Mouse (Mus musculus): ENCODE data around the gene Tpm1. TPM values are rescaled to one million over a fixed set of nuclear protein-coding genes. Genes with fewer than 3 reads are reported as not detected.

Gene Tpm1
- polyA plus RNA-seq, 1 experiment: 1,516 TPM

DNA sequence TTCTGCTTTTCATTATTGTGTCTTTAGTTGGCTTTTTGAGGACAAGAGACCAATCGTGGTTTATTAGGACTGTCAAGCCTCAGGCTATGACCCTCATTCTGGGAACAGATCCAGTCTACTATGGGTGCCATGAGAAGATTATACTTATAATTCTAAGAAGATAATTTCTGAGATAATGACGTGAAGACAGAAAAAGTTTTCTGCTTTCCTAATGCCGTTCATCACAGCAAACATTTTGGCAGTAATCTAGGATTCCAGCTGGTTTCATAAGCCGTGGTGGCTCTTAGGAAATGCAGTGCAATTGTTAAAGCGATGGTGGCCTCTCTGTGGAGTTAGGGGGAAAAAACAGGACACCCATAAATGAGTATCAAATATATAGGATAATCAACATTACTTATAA, 40.0 kb upstream of the Tpm1 start:
- no peaks in the 10 kb centered on the region for H3K36me3 ChIP-seq (ENCODE audit: control insufficient read depth, insufficient read depth, low read length, poor library complexity, severe bottlenecking)
- H3K9ac ChIP-seq (ENCODE audit: low read depth, poor library complexity, severe bottlenecking): no peak overlapping the region
- no peaks in the 10 kb centered on the region for H3K9me3 ChIP-seq (replicated peaks; ENCODE audit: control insufficient read depth, insufficient read depth, low read length, poor library complexity, severe bottlenecking)
- no peaks in the 10 kb centered on the region for H3K27me3 ChIP-seq (ENCODE audit: control insufficient read depth, insufficient read depth, low read length, poor library complexity, severe bottlenecking)
- H3K4me1 ChIP-seq (ENCODE audit: control insufficient read depth, insufficient read depth, low read length): no peaks in the 10 kb centered on the region
- H3K4me3 ChIP-seq (ENCODE audit: low read depth, low read length): no peak overlapping the region
- no peak for TF ChIP-seq EP300 (IDR thresholded peaks at IDR 0.05; ENCODE audit: insufficient read depth, low read depth, low read length)
- TF ChIP-seq POLR2A (IDR thresholded peaks at IDR 0.05; ENCODE audit: insufficient read depth, low read length): no peak
- no peak for TF ChIP-seq CTCF (IDR thresholded peaks at IDR 0.05; ENCODE audit: low read depth, low read length)
- H3K27ac ChIP-seq (ENCODE audit: insufficient read depth, low read length): no peak overlapping the region

- Histone ChIP-seq H3K27me3 (ENCODE audit: control insufficient read depth, insufficient read depth, low read length, poor library complexity, severe bottlenecking) (no peaks in the 10 kb centered on the region), H3K9me3 (replicated peaks; ENCODE audit: control insufficient read depth, insufficient read depth, low read length, poor library complexity, severe bottlenecking) (no peaks in the 10 kb centered on the region), H3K4me3 (ENCODE audit: low read depth, low read length) (no peak overlapping the region), H3K9ac (ENCODE audit: low read depth, poor library complexity, severe bottlenecking) (no peak overlapping the region), H3K27ac (ENCODE audit: insufficient read depth, low read length) (no peak overlapping the region), H3K4me1 (ENCODE audit: control insufficient read depth, insufficient read depth, low read length) (peaks cover 2% of the 10 kb centered on the region), H3K36me3 (ENCODE audit: control insufficient read depth, insufficient read depth, low read length, poor library complexity, severe bottlenecking) (no peaks in the 10 kb centered on the region)
- TF ChIP-seq EP300 (IDR thresholded peaks at IDR 0.05; ENCODE audit: insufficient read depth, low read depth, low read length): no peak
- TF ChIP-seq POLR2A (IDR thresholded peaks at IDR 0.05; ENCODE audit: insufficient read depth, low read length): no peak
- TF ChIP-seq CTCF (IDR thresholded peaks at IDR 0.05; ENCODE audit: low read depth, low read length): no peak
These were observed 34.6 kb upstream of the Tpm1 start for GRCm38 (mm10) chr9:67083801-67084200.

- no peaks in the 10 kb centered on the region for H3K27me3 ChIP-seq (ENCODE audit: control insufficient read depth, insufficient read depth, low read length, poor library complexity, severe bottlenecking)
- peaks cover 4% of the 10 kb centered on the region for H3K4me1 ChIP-seq (ENCODE audit: control insufficient read depth, insufficient read depth, low read length)
- TF ChIP-seq EP300 (IDR thresholded peaks at IDR 0.05; ENCODE audit: insufficient read depth, low read depth, low read length) (no peak), POLR2A (IDR thresholded peaks at IDR 0.05; ENCODE audit: insufficient read depth, low read length) (no peak)
- H3K9ac ChIP-seq (ENCODE audit: low read depth, poor library complexity, severe bottlenecking): no peak overlapping the region
- no peak overlapping the region for H3K4me3 ChIP-seq (ENCODE audit: low read depth, low read length)
- no peaks in the 10 kb centered on the region for H3K36me3 ChIP-seq (ENCODE audit: control insufficient read depth, insufficient read depth, low read length, poor library complexity, severe bottlenecking)
- no peak overlapping the region for H3K27ac ChIP-seq (ENCODE audit: insufficient read depth, low read length)
- H3K9me3 ChIP-seq (replicated peaks; ENCODE audit: control insufficient read depth, insufficient read depth, low read length, poor library complexity, severe bottlenecking): no peaks in the 10 kb centered on the region
These were observed 32.5 kb upstream of the Tpm1 start for GRCm38 (mm10) chr9:67081688-67082087.

DNA sequence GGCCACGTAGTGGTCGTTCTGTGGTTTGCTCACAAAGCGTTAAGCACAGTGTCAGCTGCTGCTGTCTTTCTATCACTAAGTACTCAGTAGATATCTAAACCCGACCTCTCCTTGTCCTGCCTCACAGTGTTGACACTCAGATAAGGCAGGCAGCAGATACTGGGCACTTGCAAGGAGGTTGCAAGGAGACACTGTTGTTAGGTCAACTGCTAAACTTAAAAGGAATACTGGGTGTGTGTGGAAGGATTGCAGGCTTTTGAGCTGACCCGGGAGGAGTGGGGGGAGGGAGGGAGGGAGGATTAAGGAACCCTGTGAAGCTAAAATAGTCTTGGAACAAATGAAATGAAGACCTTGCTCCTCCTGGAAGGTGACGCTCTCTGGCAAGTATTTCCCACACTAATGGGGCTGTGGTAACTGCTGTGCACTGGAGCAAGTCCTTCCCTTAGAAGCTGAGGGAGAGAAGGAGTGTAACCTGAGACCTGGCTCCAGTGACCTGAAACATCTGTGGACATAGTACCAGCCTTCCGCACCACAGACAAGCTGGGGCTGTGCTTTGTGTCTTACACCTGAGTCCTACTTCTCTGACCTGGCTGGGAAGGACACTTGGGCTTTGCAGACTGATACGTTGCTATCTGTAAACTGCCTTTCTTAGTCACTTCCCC, 28.6 kb upstream of the Tpm1 start:
- Histone ChIP-seq H3K27ac (ENCODE audit: insufficient read depth, low read length) (no peak overlapping the region), H3K4me1 (ENCODE audit: control insufficient read depth, insufficient read depth, low read length) (peaks cover 1% of the 10 kb centered on the region), H3K27me3 (ENCODE audit: control insufficient read depth, insufficient read depth, low read length, poor library complexity, severe bottlenecking) (no peaks in the 10 kb centered on the region), H3K4me3 (ENCODE audit: low read depth, low read length) (no peak overlapping the region), H3K9ac (ENCODE audit: low read depth, poor library complexity, severe bottlenecking) (no peak overlapping the region), H3K9me3 (replicated peaks; ENCODE audit: control insufficient read depth, insufficient read depth, low read length, poor library complexity, severe bottlenecking) (no peaks in the 10 kb centered on the region), H3K36me3 (ENCODE audit: control insufficient read depth, insufficient read depth, low read length, poor library complexity, severe bottlenecking) (no peaks in the 10 kb centered on the region)
- TF ChIP-seq POLR2A (IDR thresholded peaks at IDR 0.05; ENCODE audit: insufficient read depth, low read length) (no peak), EP300 (IDR thresholded peaks at IDR 0.05; ENCODE audit: insufficient read depth, low read depth, low read length) (no peak), CTCF (IDR thresholded peaks at IDR 0.05; ENCODE audit: low read depth, low read length) (no peak)

DNA sequence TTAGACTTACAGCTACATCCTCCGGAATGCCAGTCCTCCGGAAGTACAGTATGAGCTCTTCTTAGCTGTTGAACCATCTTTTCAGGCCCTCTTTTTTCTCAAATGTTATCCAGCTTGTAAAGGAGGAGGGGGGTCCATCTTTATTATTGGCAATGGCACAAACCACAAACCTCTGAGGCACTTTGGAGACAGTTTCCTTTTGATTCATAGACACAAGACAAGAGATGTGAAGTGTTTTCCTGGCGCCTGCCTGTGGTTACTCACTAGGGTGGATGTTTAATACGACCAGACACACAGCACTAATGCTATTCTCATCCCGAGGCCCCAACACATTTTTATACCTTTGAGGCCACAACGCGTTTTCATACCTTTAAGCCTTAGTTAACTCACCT, 28.1 kb upstream of the Tpm1 start:
- Histone ChIP-seq H3K27ac (ENCODE audit: insufficient read depth, low read length) (no peak overlapping the region), H3K9ac (ENCODE audit: low read depth, poor library complexity, severe bottlenecking) (no peak overlapping the region), H3K27me3 (ENCODE audit: control insufficient read depth, insufficient read depth, low read length, poor library complexity, severe bottlenecking) (no peaks in the 10 kb centered on the region), H3K4me3 (ENCODE audit: low read depth, low read length) (no peak overlapping the region), H3K4me1 (ENCODE audit: control insufficient read depth, insufficient read depth, low read length) (peaks cover 1% of the 10 kb centered on the region), H3K9me3 (replicated peaks; ENCODE audit: control insufficient read depth, insufficient read depth, low read length, poor library complexity, severe bottlenecking) (no peaks in the 10 kb centered on the region), H3K36me3 (ENCODE audit: control insufficient read depth, insufficient read depth, low read length, poor library complexity, severe bottlenecking) (no peaks in the 10 kb centered on the region)
- TF ChIP-seq CTCF (IDR thresholded peaks at IDR 0.05; ENCODE audit: low read depth, low read length): no peak
- no peak for TF ChIP-seq POLR2A (IDR thresholded peaks at IDR 0.05; ENCODE audit: insufficient read depth, low read length)
- no peak for TF ChIP-seq EP300 (IDR thresholded peaks at IDR 0.05; ENCODE audit: insufficient read depth, low read depth, low read length)

DNA sequence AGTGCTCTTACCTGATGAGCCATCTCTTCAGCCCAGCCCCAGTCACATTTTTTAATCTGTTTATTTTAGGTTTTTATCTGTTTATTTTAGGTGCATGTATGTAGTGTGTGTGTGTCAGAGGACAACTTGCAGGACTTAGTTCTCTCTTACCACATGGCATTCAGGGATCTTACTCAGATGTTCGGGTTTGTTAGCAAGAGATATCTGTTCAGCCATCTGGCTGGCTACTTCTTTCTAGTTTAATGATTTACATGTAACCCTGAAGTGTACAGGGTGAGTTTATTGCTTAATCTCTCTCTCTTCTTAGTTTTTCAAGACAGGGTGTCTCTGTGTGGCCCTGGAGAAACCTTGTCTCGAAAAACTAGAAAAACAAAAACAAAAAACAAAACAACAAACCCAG, 23.0 kb upstream of the Tpm1 start:
- Histone ChIP-seq H3K9ac (ENCODE audit: low read depth, poor library complexity, severe bottlenecking) (no peak overlapping the region), H3K4me3 (ENCODE audit: low read depth, low read length) (no peak overlapping the region)

More for the DNA sequence above, 23.0 kb upstream of the Tpm1 start:
- TF ChIP-seq POLR2A (IDR thresholded peaks at IDR 0.05; ENCODE audit: insufficient read depth, low read length) (no peak), EP300 (IDR thresholded peaks at IDR 0.05; ENCODE audit: insufficient read depth, low read depth, low read length) (no peak), CTCF (IDR thresholded peaks at IDR 0.05; ENCODE audit: low read depth, low read length) (no peak)
- Histone ChIP-seq H3K9me3 (replicated peaks; ENCODE audit: control insufficient read depth, insufficient read depth, low read length, poor library complexity, severe bottlenecking) (no peaks in the 10 kb centered on the region), H3K36me3 (ENCODE audit: control insufficient read depth, insufficient read depth, low read length, poor library complexity, severe bottlenecking) (no peaks in the 10 kb centered on the region), H3K27me3 (ENCODE audit: control insufficient read depth, insufficient read depth, low read length, poor library complexity, severe bottlenecking) (no peaks in the 10 kb centered on the region), H3K27ac (ENCODE audit: insufficient read depth, low read length) (no peak overlapping the region), H3K4me1 (ENCODE audit: control insufficient read depth, insufficient read depth, low read length) (no peaks in the 10 kb centered on the region)

Data from ES-Bruce4 (cell line).